Mouse (Mus musculus) midbrain, embryonic 14.5 days (tissue): ENCODE results near the gene Ints1. TPM values are rescaled to one million over a fixed set of nuclear protein-coding genes. Genes with fewer than 3 reads are reported as not detected.

Source experiments
- ATAC-seq: fragments of 200-750 bp; cut with Nextera tagmentation; 2 replicates; pipeline ENCODE4 v1.8.0; 2017; ENCODE audit warnings: moderate number of reproducible peaks, moderate library complexity; ENCODE audit not compliant: low FRiP score, low TSS enrichment
- DNase-seq: peaks from one replicate; pipeline ENCODE4 v3.0.0-alpha.2; 2015
- H3K27ac ChIP-seq: fragments of 300-500 bp; sonication (generic); replicated peaks from 2 replicates; pipeline ENCODE4 v1.5.1; 2014; ENCODE audit warnings: mild to moderate bottlenecking, low read depth, low read length, moderate library complexity
- H3K27me3 ChIP-seq: fragments of 300-500 bp; sonication (generic); 2 replicates; pipeline ENCODE4 v1.6.1; 2014; ENCODE audit warnings: low read length, control low read depth, mixed read lengths; ENCODE audit not compliant: control insufficient read depth, insufficient read depth
- H3K36me3 ChIP-seq: fragments of 300-500 bp; sonication (generic); 2 replicates; pipeline ENCODE4 v1.6.1; 2014; ENCODE audit warnings: low read length, control low read depth; ENCODE audit not compliant: control insufficient read depth, insufficient read depth
- H3K4me1 ChIP-seq: fragments of 300-500 bp; sonication (generic); 2 replicates; pipeline ENCODE4 v1.6.1; 2014; ENCODE audit warnings: mild to moderate bottlenecking, antibody characterized with exemption, low read length, control low read depth; ENCODE audit not compliant: control insufficient read depth, insufficient read depth
- H3K4me2 ChIP-seq: fragments of 300-500 bp; sonication (generic); 2 replicates; pipeline ENCODE4 v1.6.1; 2014; ENCODE audit warnings: mild to moderate bottlenecking, low read length, moderate library complexity
- H3K4me3 ChIP-seq: fragments of 300-500 bp; sonication (generic); replicated peaks from 2 replicates; pipeline ENCODE4 v1.5.1; 2014; ENCODE audit warnings: low read depth, low read length
- H3K9ac ChIP-seq: fragments of 300-500 bp; sonication (generic); replicated peaks from 2 replicates; pipeline ENCODE4 v1.6.1; 2014; ENCODE audit warnings: mild to moderate bottlenecking, low read length, moderate library complexity
- H3K9me3 ChIP-seq: fragments of 300-500 bp; sonication (generic); 2 replicates; pipeline ENCODE4 v1.6.1; 2016; ENCODE audit warnings: low read length, control low read depth, mixed read lengths; ENCODE audit not compliant: control insufficient read depth
- WGBS: fragments of 180-500 bp; shearing (Covaris S2); extraction: QIAGEN DNeasy Blood & Tissue Kit; methylation state at CpG from one replicate; pipeline ENCODE4 v1.1.7; 2014; 5-methylcytosine and 5-hydroxymethylcytosine counted together
- polyA plus RNA-seq: library from polyadenylated mRNA; unstranded; fragments of >200 nt; fragmentation: Nextera tagmentation; extraction: Ambion mirVana; gene quantifications from 2 replicates; pipeline ENCODE4 v1.2.1, GENCODE M21; 2014

The Ints1 gene
- polyA plus RNA-seq, 1 experiment from 2014 or later = 44.7 TPM

DNA sequence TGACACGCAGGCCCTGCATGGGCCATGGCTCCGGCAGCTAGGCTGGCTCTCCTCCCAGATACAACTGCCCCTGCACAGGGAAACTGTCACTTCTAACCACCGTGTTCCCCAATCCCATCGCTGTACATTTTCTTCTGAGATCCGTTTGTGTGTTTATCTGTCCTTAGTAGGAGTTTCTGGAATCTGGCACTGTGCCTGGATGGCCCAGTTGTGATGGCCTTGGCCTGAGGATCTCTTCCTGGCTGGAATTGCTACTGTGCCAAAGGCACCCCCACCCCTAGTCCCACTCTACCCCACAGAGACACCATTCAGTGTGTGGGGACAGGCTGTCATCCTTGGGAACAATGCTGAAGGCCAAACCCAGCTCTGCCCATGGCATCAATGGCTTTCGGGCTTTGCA lies 40.5 kb upstream of the Ints1 start:
- DNase-seq (no peak), ATAC-seq (no peak)
- no peak overlapping the region for H3K27ac ChIP-seq
- H3K9me3 ChIP-seq = no peaks in the 10 kb centered on the region
- no peak overlapping the region for H3K4me3 ChIP-seq
- H3K9ac ChIP-seq = no peak overlapping the region
- H3K4me1 ChIP-seq = no peaks in the 10 kb centered on the region
- H3K36me3 ChIP-seq = no peaks in the 10 kb centered on the region
- peaks cover 6% of the 10 kb centered on the region; the same call in 1 of the 2 replicates for H3K27me3 ChIP-seq
- H3K4me2 ChIP-seq = no peak overlapping the region
- WGBS = 77% methylated on average over 6 of the region's 6 CpGs

DNA sequence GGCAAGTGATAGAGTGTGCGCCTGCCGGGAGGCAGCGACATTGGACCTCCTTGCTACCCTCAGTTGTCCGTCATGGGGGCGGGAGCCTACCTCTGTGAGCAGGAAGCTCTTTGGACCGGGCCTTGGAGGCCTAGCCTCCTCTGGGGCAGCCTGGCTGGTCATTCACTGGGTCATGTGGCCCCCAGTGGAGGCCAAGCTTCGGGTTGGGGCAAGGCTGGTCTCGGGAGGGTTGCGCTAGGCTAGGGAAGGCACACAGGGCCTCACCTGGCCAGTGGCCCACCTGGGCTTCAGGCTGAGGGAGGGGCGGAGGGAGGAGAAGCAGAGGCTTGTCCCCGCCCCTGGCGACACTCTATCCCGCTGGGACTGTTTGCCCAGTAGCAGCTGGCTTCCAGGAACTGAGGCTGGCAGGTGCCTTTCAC lies 38.5 kb upstream of the Ints1 start:
- no peaks in the 10 kb centered on the region for H3K4me1 ChIP-seq
- ATAC-seq = no peak

DNA sequence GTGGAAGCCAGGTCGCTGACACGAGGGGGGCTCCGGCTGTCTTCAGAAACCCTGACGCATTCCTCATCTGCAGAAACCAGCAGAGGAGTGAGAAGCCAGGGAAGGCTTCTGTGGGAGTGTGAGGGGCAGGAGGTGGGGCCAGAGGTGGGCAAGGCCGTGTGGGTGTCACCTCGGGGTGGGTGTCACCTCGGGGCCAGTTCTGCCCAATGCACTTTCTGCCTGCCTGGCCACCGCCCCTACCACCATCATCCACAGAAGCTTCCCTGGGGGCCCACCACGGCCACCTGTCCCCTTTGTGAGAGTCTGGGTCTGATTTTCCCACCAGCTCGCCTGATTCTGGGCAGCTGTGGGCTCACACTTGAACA lies 37.6 kb upstream of the Ints1 start:
- WGBS = 51% methylated on average over 10 of the region's 10 CpGs

More for the DNA sequence above, 38.5 kb upstream of the Ints1 start:
- Histone ChIP-seq H3K9ac (no peak overlapping the region), H3K9me3 (no peaks in the 10 kb centered on the region), H3K27me3 (peaks cover 6% of the 10 kb centered on the region; the same call in 1 of the 2 replicates), H3K4me2 (no peak overlapping the region), H3K36me3 (no peaks in the 10 kb centered on the region), H3K27ac (no peak overlapping the region), H3K4me3 (no peak overlapping the region)
- WGBS = 11% methylated on average over 13 of the region's 13 CpGs
- DNase-seq = no peak

DNA sequence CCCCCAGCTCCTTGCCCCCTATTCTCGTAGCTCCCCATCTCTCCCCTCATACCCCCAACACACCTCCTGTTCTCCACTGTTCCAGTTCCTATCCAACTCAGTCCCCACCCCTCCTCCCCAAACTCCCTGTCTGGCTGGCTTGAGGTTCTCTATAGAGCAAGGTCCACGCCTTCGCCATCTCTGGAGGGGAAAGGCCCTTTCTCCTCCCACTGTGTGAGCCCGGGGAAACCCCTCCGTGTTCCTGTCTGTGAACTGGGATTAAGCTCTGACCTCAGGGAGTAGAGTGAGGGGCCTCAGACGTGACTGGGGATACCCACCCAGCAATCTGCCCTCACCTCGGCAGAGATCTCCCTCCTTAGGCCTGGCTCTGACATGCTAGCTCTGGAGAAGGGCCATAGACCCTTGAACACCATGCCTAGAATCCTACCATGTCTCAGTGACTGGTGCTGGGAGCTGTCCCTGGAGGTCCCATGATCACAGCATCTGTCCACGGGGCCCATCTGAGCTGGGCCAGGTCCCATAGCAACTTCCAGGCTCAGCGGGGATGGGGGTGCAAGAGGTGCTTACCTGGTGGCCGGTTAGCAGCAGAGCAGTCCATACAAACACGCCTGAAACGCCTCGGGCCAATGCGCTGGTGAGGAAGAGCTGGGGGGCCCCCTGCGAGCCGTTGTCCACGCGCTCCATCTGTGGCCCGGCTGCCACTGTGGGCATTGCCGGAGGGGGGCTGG lies 37.1 kb upstream of the Ints1 start:
- H3K4me3 ChIP-seq = no peak overlapping the region
- peaks cover 6% of the 10 kb centered on the region; the same call in 1 of the 2 replicates for H3K27me3 ChIP-seq
- no peaks in the 10 kb centered on the region for H3K36me3 ChIP-seq
- no peak overlapping the region for H3K27ac ChIP-seq
- DNase-seq (no peak), ATAC-seq (no peak)
- no peak overlapping the region for H3K9ac ChIP-seq
- H3K4me2 ChIP-seq = no peak overlapping the region
- H3K9me3 ChIP-seq = no peaks in the 10 kb centered on the region
- H3K4me1 ChIP-seq = no peaks in the 10 kb centered on the region
- 66% methylated on average over 20 of the region's 20 CpGs for WGBS

More for the DNA sequence above, 37.6 kb upstream of the Ints1 start:
- Histone ChIP-seq H3K27ac (no peak overlapping the region), H3K36me3 (no peaks in the 10 kb centered on the region), H3K9ac (no peak overlapping the region), H3K27me3 (peaks cover 6% of the 10 kb centered on the region; the same call in 1 of the 2 replicates), H3K4me1 (no peaks in the 10 kb centered on the region), H3K4me3 (no peak overlapping the region), H3K4me2 (no peak overlapping the region), H3K9me3 (no peaks in the 10 kb centered on the region)
- DNase-seq (no peak), ATAC-seq (no peak)

DNA sequence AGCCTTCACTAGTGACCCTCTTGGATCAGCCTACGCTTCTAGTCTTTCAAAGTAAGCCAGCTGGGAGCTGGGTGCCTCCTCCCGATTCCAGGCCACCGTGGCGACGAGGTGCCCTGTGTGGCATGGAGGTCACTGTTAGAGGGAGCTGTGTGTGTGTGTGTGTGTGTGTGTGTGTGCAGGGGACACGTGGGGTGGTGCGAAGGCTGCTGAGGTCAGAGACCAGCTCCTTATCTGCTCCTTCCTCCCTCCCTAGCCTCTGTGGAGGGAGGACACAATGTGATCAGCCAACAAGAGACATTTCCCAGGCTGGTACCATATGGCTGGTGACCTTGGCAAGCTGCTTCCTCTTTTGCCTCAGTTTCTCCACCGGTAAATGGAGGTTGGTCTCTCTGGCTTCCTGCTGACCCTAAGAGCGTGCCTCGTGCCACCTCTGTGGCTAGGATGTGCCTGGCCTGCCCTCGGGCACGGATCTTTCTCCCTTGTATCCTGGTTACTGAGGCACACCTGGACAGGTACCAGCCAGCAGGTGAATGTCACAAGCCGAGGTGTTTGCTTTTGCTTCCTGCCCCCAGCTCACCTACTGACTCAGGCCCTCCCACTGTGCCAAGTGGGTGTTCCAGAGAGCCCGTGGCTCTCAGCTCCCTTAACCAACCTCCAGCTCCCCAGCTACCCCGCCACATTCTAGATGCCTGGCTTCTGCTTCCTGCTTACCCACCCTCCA lies 36.4 kb upstream of the Ints1 start:
- H3K36me3 ChIP-seq = no peaks in the 10 kb centered on the region
- no peak overlapping the region for H3K27ac ChIP-seq
- H3K4me2 ChIP-seq = no peak overlapping the region
- H3K9me3 ChIP-seq = no peaks in the 10 kb centered on the region
- no peak overlapping the region for H3K9ac ChIP-seq
- H3K4me3 ChIP-seq = no peak overlapping the region
- no peaks in the 10 kb centered on the region for H3K4me1 ChIP-seq
- WGBS = 78% methylated on average over 15 of the region's 15 CpGs
- ATAC-seq (no peak), DNase-seq (no peak)
- peaks cover 6% of the 10 kb centered on the region; the same call in 1 of the 2 replicates for H3K27me3 ChIP-seq

DNA sequence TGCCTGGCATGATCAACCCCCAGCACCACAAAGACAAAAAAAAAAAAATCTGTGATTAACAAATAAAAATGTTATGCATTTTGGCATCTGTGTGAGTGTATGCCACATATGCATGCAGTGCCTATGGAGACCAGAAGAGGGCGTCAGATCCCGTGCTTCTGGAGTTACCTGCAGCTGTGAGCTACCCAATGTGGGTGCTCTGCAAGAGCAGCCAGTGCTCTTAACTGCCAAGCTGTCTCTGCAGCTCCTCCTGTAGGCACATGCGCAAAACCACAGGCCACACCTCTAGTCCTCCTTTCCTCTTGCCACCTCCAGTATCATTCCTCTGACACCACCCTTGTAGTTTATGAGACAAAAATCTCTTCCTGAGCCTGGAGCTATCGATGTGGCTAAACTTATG lies 33.9 kb upstream of the Ints1 start:
- Histone ChIP-seq H3K9me3 (no peaks in the 10 kb centered on the region), H3K27ac (no peak overlapping the region), H3K4me3 (no peak overlapping the region), H3K4me1 (no peaks in the 10 kb centered on the region; the same call in 1 of the 2 replicates), H3K9ac (no peak overlapping the region), H3K27me3 (peaks cover 5% of the 10 kb centered on the region; the same call in 1 of the 2 replicates), H3K4me2 (no peak overlapping the region), H3K36me3 (no peaks in the 10 kb centered on the region)
- no peak for DNase-seq
- WGBS = 63% methylated on average over 4 of the region's 4 CpGs
- no peak for ATAC-seq

DNA sequence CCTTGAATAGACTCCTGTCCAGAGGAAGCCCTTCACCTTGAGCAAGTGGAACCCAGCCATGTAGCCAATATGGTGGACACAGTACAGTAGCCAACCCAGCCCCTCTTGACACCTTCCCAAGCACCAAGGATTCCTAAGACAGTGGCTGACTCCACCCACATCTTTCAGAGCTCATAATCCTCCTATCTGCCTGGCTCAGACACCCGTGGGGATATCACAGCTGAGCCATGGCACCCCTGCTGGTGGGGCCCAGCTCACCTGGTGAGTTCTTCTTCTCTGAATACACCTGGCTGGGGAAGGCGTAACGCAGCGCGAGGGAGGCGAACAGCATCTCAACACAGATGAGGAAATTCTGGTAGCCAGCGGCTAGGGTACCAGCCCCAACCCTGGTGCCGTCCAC lies 30.4 kb upstream of the Ints1 start:
- Histone ChIP-seq H3K27me3 (no peaks in the 10 kb centered on the region), H3K4me3 (no peak overlapping the region), H3K4me2 (no peak overlapping the region), H3K9me3 (no peaks in the 10 kb centered on the region), H3K4me1 (peaks cover 7% of the 10 kb centered on the region), H3K36me3 (peaks cover 9% of the 10 kb centered on the region; the same call in 1 of the 2 replicates), H3K27ac (no peak overlapping the region), H3K9ac (no peak overlapping the region)
- 92% methylated on average over 8 of the region's 8 CpGs for WGBS
- DNase-seq (no peak), ATAC-seq (no peak)

DNA sequence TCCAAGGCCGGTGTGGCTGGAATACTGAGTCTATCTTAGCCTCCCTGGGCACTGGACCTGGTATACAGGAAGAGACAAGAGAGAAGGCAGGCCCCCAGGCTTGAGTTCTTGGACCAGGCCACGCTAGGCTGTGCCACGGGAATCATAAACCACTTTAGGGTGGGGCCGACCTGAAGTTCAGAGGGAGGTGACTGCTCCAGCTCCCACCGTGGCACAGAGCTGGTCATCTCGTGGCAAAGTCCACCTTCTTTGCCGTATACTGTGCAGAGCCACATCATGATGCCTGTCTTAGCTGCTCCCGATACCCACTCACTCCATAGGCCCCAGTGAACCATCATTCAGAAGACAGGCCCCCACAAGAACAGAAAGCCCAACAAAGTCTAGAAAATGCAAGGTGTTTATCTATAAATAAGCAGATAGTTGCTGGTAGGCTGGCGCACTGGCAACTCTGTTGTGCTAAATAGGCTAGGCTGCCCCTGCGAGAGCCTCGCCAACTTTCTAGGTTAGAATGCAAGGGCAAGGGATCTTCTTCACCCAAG lies 29.2 kb upstream of the Ints1 start:
- peaks cover 21% of the 10 kb centered on the region for H3K36me3 ChIP-seq
- ATAC-seq = no peak
- H3K4me1 ChIP-seq = peaks cover 7% of the 10 kb centered on the region
- no peak overlapping the region for H3K4me3 ChIP-seq
- DNase-seq = no peak
- no peaks in the 10 kb centered on the region for H3K9me3 ChIP-seq
- H3K27me3 ChIP-seq = no peaks in the 10 kb centered on the region
- H3K9ac ChIP-seq = no peak overlapping the region
- H3K27ac ChIP-seq = no peak overlapping the region
- WGBS = 94% methylated on average over 11 of the region's 11 CpGs
- no peak overlapping the region for H3K4me2 ChIP-seq
